Mouse (Mus musculus): ENCODE measurements around the gene Sestd1.

The Sestd1 gene

DNA sequence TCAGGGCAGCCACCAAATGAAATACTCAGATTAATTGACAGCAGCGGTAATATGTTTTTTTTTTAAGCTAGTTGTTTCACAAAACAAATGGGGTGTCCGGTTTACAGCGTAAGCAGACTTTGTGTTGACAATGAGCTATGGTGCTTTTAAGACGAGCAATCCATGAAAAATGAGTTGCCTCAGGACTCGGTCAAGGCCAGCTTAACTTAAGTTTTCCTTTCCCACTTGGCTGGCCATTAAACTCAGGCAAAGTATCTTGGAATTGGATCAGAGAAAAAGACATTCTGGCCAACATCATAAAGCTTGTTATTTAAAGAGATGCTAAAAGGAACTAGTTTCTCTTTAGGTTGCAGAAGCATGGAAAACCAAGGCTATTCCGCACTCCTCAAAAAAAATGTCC, 136.9 kb downstream of the Sestd1 start:
- no peak for DNase-seq (ENCODE audit: extremely low spot score, low spot score)

DNA sequence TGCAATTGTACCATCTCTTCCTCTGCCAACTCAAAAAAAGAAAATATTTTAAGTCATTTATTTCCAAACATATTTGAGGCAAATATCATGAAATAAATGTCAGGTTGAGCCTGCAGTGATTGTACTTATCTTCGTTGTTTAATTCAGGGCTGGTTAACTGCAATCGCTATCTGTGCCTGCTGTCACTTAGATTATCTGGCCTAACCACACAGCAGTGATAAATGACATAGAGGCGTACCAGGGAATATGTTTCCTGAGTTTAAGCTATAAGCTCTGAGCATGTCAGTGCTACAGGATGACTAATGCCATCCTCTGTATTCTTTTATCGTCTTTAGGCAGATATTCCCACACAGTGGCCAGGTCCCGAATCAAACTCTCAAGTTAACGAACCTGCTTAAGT, 141.5 kb downstream of the Sestd1 start:
- DNase-seq (ENCODE audit: extremely low spot score, low spot score), result no peak

GRCm38 (mm10) chr2:77134906-77135305, 145.5 kb downstream of the Sestd1 start:
- DNase-seq (ENCODE audit: extremely low spot score, low spot score), result no peak

GRCm38 (mm10) chr2:77133407-77133806, 147.0 kb downstream of the Sestd1 start:
- no peak for DNase-seq (ENCODE audit: extremely low spot score, low spot score)
